Mouse (Mus musculus) right cerebral cortex, postnatal 10 days (tissue): ENCODE measurements at regions not wholly inside any gene's neighbourhood (a gene's known extent, or its start where the extent isn't known, plus 50 kb on each side); places are given as distances from the start of the nearest gene placed in this dataset.

ENCODE experiments used
- DNase-seq, 2 experiments: peaks; one replicate each; pipeline ENCODE4 v3.0.0; 2021; ENCODE audit warnings: low spot score in 2 of 2

- DNase-seq, result no peak
These were observed 242.8 kb upstream of the Rsrc1 start for GRCm38 (mm10) chr3:66738201-66739062.

DNA sequence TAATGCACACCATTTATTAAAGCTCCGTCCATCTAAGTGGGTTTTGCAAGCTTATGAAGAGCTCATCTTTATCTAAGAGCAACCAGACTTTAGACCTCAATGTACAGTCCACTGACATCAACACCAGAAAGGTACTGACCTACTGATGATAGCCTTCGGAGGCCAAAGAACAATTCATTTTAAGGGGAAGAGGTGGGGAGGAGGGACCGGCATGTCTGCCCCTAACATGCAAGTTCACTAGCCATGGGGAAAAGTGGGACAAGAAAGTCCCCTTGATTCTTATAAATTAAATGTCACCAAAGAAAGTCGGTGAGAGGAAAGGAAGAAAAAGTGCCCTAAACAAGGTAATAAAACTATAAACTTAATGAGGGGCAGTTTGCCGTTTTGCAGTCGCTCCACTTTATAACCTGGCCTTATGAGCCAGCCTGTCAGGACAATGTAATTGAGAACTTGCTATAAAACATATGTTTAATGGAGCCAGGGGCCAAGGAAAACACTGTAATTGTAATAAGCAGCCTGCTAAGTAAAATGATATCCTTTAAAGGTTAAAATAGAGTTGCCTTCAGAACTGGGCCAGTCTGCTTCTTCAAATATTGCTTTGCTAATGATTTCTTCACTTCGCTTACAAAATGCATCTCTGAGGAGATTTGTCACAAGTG lies 241.7 kb upstream of the Rsrc1 start:
- DNase-seq, result no peak

- no peak for DNase-seq
These were observed 236.9 kb upstream of the Rsrc1 start for GRCm38 (mm10) chr3:66744133-66744913.

- DNase-seq, result peak; percentile 50 to 52
These were observed 234.7 kb upstream of the Rsrc1 start for GRCm38 (mm10) chr3:66746373-66747072.

GRCm38 (mm10) chr3:66747073-66747710 lies 234.0 kb upstream of the Rsrc1 start:
- DNase-seq, result peak in 1 of 2 experiments; percentile 22

DNA sequence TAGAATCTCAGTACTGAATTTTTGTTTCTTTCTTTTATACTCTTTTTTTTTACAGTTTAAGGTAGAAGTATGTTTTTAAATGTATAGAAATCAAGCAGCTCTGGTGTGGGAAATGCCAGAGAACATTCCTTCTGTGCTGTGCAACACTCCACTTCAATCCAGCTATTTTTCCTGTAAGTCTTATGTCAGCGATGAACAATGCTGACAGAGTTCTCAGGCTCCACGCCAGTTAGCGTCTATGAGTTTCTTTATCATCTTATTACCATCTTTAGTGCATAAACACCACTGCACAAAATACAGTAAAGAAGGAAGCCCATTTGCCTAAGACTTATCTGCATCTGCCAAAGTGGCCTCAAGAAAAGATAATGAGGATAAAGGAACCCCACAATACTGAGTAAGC lies 223.0 kb upstream of the Rsrc1 start:
- no peak for DNase-seq

DNA sequence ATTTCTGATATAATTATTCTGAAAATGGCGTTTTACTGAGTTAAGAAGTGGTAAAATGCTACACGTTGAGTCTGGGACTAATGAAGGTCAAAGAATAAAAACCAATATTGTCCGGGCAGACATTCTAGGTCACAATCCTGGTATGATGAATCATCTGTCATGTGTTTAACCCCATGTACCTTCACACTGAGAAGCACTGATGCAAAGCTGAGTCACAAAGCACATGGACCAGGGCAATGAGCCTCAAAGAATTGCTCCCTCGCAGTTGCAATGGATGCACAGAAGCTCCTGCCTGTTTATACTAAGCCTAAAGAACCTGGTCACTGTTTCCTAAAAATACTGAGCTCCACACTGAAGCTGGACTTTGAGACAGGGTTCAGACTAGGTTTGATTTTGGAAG lies 221.3 kb upstream of the Rsrc1 start:
- no peak for DNase-seq

DNA sequence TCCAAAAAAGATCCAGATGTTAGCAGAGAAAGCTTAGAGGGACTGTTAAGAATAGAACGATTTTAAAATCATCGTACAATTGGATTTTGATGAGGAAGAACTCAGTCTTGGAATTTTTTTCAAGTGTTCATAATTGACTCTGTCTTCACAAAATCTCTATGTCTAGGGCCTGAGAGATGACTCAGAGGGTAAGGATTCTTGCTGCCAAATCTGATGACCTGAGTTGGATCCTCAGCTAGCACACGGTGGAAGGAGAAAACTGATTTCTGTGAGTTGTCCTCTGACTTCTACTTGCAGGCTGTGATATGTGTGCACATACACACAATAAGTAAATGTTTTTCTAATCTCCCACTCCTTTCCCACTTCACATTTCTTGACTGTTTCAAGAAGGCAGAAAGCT lies 218.7 kb upstream of the Rsrc1 start:
- no peak for DNase-seq

DNA sequence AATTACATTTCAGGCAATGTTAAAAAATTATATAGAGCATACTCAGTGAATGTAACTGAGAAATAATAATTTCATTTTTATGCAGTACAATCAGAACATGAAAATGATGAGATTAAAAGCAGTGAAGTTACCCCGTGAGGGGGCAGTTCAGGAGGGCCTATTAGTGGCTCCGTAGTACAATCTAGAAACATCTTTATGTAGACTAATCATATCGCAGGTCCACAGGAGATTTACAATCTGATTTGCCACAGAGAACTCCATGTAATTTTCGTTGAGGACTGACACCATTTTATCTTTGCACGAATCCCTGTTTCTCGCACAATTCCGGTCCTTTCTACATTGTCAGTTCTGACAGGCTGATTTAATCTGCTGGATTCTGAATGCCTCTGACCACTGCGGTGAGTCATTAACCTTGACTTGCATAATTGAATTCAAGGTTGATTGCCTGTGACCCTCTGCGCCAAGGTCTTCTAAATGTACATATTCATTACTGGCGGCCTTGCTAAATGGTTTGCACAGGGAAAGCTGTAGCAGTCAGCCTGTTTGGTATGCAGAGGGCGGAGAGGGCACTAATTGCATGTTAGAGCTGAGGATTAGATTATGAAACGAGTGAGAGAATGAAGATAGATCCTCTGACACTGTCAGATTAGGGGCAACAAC lies 183.7 kb upstream of the Rsrc1 start:
- no peak for DNase-seq

DNA sequence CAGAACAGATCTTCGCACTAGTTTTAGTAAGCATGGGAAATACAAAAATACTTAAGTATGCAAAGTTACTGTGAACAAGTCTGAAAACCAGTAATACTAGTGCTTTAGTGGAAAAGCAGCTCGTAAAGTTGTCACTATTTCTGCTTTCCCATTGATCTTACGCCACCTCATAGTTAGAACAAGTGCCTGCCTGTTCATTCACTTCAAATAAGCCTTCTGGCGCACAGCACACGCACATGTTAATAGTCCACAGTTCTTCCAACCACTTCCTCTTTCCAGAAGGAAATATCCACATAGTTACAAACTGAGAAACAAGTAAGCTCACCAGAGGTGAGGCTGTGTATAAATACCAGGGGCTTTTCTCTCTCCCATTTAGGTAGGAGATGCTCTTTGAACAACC lies 182.9 kb upstream of the Rsrc1 start:
- no peak for DNase-seq

DNA sequence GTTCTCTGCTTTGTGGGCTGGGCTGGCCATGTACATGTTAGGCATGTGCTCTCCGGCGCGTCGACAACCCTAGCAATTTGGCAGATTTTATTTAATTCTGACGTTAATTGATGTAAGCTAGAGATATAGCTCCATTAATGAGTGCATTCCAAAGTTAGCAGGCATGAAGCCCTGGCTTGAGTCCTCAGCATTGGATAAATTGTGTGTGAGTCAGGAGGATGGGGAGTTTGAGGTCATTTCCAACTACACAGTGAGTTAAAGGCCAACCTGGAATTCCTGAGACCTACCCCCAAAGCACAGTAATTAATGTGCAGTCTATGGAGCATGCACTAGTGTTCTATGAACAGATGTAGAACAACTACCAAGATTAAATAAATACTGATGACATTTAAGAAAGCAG lies 178.7 kb upstream of the Rsrc1 start:
- DNase-seq, result no peak

DNA sequence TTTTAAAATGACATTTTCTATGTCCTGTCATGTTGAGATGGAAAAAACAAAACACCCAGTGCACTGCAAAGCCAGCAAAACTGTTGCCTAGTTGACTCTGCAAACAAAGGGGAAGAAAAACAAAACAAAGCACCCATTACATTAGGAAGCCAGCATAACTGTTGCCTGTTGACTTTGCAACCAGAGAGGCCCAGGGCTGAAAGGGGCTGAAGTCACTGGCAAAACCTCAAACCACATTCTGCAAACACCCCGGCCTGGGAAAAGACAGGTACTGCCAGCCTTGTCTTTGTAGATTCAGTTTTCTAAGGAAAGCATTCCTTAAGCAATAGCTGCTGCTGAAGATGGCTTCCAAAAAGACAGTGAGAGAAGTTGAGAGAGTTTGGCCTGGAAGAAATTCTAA lies 175.0 kb upstream of the Rsrc1 start:
- DNase-seq, result no peak

- peak; percentile 24 to 27 for DNase-seq
These were observed 168.3 kb upstream of the Rsrc1 start for GRCm38 (mm10) chr3:66812686-66813445.

DNA sequence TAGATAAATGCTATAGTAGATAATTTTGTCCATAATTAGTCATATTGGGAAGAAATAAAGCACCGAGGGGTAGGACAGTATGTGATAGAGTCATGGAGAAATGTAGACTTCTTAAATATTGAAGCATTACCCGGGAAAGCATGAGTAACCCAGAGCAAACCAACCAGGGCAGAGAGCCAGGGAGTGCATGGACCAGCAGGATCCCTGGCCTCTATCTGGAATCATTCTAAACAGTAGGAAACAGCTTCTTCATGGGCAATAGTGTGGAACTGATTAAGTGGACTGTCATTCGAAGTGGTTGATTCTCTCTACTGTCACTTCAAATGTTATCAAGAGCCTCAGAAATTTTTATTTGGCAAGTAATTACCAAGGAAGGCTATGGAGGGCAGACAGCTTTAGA lies 155.4 kb upstream of the Rsrc1 start:
- DNase-seq, result no peak
